Mouse (Mus musculus) T-helper 17 cell (primary cell): ENCODE data around the gene Gmppb.

Source experiments
- in situ Hi-C, 2 experiments: fragments of 300-600 bp; cut with MboI, MseI; formaldehyde crosslinking; loops; 1 replicate in 1 of 2; 2 replicates in 1 of 2; pipeline ENCODE4 v1.15.1; 2025; ENCODE audit warnings: high pct_unique_total_duplicates in 2 of 2

Gene Gmppb

DNA sequence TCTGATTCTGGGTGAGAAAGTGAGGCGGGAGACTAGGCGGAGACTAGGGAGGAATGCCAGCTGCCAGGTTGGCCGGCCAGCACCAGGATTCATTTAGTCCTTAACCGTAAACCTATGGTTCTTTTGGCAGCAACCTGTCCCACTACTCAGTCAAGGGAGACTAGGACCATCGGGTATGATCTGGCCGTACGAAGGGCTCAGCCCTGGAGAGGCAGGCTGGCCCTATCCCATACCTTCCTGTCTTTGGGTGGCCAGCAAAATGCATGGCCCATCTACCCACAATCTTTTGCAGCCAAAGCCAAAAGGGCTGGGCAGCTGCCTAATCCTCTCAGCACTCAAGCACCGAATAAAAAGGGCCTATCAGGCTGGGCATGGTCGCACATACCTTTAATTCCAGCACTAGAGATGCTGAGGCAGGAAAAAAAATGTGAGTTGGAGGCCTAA is 23.5 kb downstream of the Gmppb start:
- in situ Hi-C loops: no loop called here

GRCm38 (mm10) chr9:108073141-108073930 is 24.3 kb downstream of the Gmppb start:
- in situ Hi-C loops: no loop called here

- in situ Hi-C loops: no loop called here
These were observed 31.1 kb downstream of the Gmppb start, which contains the start of gene Mst1 for GRCm38 (mm10) chr9:108080168-108080567. Gene Mst1 (plus strand): TSS chr9:108080436.

- in situ Hi-C loops: no loop called here
These were observed 33.5 kb downstream of the Gmppb start for GRCm38 (mm10) chr9:108082549-108082948.

GRCm38 (mm10) chr9:108082988-108083431 is 34.0 kb downstream of the Gmppb start, which contains the start of gene Rnf123:
Gene Rnf123 (minus strand): TSS chr9:108083346.
- in situ Hi-C loops: no loop called here

DNA sequence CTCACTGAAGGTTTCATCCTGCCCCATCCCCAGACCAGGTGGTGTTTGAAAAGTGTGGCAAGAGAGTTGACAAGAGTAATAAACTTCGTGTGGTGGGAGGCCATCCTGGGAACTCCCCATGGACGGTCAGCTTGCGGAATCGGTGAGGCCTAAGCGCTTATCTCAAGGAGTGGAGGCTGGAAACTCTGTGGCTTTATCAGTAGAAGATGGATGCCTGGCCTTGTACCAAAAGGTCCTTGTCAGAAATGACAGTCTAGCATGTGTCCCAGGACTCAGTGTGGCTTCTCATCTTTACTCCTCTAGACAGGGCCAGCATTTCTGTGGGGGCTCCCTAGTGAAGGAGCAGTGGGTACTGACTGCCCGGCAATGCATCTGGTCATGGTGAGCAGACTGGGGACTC is 34.5 kb downstream of the Gmppb start:
- in situ Hi-C loops: no loop called here

DNA sequence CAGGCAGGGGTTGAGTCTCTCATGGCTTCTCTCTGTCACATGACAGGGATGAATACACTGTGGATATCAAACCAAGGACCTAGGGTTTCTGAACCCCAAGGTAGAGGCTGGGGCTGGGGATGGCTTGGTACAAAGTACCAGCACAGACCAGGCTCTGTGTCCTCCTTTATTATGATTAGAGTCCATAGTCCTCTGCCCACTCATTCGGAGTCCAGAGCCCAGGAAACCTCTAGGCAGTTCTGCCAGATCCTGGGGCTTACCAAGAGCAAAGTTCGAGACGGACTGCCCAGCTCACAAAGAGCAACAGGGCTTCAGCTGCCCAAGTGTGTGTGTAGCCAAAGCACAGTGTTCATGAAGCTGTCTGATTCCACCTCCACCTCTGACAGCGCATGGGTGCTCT is 36.2 kb downstream of the Gmppb start:
- in situ Hi-C loops: no loop called here

GRCm38 (mm10) chr9:108090611-108091120 is 41.6 kb downstream of the Gmppb start:
- in situ Hi-C loops: no loop called here

DNA sequence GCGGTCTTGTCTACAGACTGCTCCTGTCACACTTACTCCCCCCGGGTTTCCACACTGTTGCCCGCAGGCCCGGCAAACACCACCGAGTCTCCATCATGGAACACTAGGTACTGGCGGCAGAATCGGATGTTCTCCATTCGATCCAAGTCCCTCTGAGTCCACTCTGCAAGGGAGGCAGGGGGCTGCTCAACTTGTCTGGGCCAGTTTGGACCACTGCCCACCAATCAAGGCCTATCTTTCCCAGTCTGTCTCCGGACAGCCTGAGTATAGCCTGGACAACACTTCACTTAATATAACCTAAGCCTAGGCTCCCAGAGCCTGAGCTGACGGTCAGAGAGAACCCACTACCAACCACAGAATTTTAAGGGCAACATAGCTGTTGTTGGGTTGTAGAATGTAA is 44.5 kb downstream of the Gmppb start:
- in situ Hi-C loops: no loop called here

GRCm38 (mm10) chr9:108094184-108094941 is 45.3 kb downstream of the Gmppb start, which contains the start of gene Apeh:
Gene Apeh (minus strand): TSS chr9:108094606.
- in situ Hi-C loops: no loop called here

DNA sequence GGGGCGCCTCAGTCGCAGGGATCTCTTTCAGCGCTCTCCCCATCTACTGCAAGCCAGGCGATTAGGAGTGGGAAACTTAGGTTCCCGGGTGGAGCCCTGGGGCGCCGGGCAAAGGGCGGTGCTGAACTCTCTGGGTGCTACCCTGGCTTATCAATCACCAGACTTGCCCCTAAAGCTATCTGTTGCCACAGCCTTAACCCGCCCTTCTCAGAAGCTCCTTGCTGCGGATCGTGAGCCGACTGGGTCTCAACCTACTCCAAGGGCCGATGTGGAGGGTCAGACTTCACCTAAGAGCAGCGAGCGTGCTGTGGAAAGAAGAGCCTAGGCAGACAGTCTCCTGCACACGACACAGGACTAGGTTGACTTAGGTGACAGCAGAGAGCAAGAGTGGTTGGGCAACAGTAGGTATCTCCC is 46.0 kb downstream of the Gmppb start:
- in situ Hi-C loops: loop anchor here (5.0 kb wide), 2 partner anchors 42 to 107 kb away; no protein-coding TSS in a partner anchor

DNA sequence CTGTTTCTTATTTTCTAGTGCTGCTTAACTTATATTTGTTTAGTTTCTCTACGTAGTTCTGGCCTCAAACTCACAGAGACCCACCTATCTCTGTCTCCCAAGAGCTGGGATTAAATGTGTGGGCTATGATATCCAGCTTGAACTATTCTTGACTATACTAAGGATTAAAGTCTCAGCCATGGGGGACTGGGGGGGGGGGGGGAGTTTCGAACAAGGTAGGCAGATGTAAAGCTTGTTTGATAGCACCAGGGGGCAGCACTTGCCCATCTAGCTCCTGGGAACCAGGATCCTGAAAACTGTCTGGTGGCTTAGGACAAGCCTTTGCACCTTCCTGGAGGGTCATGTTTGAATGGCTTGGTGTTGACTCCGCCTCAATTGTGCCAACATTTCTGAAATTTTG is 46.5 kb downstream of the Gmppb start:
- in situ Hi-C loops: loop anchor here (5.0 kb wide), 2 partner anchors 42 to 107 kb away; no protein-coding TSS in a partner anchor

GRCm38 (mm10) chr9:108095949-108096712 is 47.1 kb downstream of the Gmppb start:
- in situ Hi-C loops: loop anchor here (5.0 kb wide), 2 partner anchors 41 to 106 kb away; no protein-coding TSS in a partner anchor

DNA sequence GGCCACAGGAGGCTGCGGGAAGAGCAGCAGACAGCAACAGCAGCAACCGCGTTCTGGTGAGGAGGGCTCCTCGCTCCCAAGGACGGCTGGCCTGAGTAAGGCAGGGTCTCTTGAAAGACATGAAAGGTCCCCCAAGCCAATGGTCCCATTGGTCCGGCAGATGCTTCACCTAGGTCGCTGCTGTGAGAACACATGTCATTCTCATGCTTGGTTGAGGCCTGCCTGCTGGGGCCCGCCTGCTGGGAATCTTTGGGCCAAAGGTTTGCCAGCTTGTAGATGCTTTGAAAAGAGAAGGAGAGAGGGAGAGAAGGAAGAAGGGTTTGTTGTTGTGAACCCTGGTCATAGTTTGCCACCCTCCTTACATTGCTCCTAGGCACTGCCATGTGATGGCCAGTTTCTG is 50.6 kb downstream of the Gmppb start:
- in situ Hi-C loops: loop anchor here (5.0 kb wide), 3 partner anchors 38 to 108 kb away; no protein-coding TSS in a partner anchor
